Mouse (Mus musculus) E14TG2a.4 (cell line): ENCODE data around the gene Hsd11b1.
A peak's percentile ranks its signal among the peaks of the same experiment; 100 is the strongest.
"Not testable (repeated sequence)": the region's sequence is repeated elsewhere in the genome, so short reads cannot be mapped to it uniquely, and the experiment has no call there.

Experiments
- H3K27me3 ChIP-seq: 2 replicates; pipeline ENCODE4 v1.6.1; 2014; ENCODE audit warnings: low read length, control low read depth; ENCODE audit not compliant: insufficient read depth
- H3K36me3 ChIP-seq: 2 replicates; pipeline ENCODE4 v1.6.1; 2014; ENCODE audit warnings: low read length, control low read depth; ENCODE audit not compliant: insufficient read depth
- H3K4me1 ChIP-seq: replicated peaks from 2 replicates; pipeline ENCODE4 v1.6.1; 2014; ENCODE audit warnings: low read depth, low read length, control low read depth
- H3K4me3 ChIP-seq: replicated peaks from 2 replicates; pipeline ENCODE4 v1.5.1; 2014; ENCODE audit warnings: mild to moderate bottlenecking, low read length
- H3K9me3 ChIP-seq: 2 replicates; pipeline ENCODE4 v1.6.1; 2014; ENCODE audit warnings: low read length, control low read depth
- CTCF ChIP-seq: conservative IDR thresholded peaks from 2 replicates; pipeline ENCODE4 v1.5.1; 2014; ENCODE audit warnings: low read length
- NANOG ChIP-seq: IDR thresholded peaks from 2 replicates; pipeline ENCODE4 v1.6.1; 2014; ENCODE audit warnings: borderline replicate concordance, low read length, mixed read lengths
- POU5F1 ChIP-seq: IDR thresholded peaks from 2 replicates; pipeline ENCODE4 v1.6.1; 2014; ENCODE audit warnings: low read length, borderline replicate concordance

Gene Hsd11b1

GRCm38 (mm10) chr1:193287578-193287977 lies 23.7 kb upstream of the Hsd11b1 start:
- TF ChIP-seq CTCF (no peak), NANOG (no peak), POU5F1 (no peak)
- Histone ChIP-seq H3K9me3 (no peaks in the 10 kb centered on the region), H3K4me1 (no peaks in the 10 kb centered on the region), H3K4me3 (no peak overlapping the region), H3K27me3 (no peaks in the 10 kb centered on the region), H3K36me3 (no peaks in the 10 kb centered on the region)

GRCm38 (mm10) chr1:193285766-193286325 lies 22.0 kb upstream of the Hsd11b1 start:
- H3K9me3 ChIP-seq, H3K27me3 ChIP-seq, H3K4me3 ChIP-seq, H3K36me3 ChIP-seq, H3K4me1 ChIP-seq: not testable (repeated sequence)

DNA sequence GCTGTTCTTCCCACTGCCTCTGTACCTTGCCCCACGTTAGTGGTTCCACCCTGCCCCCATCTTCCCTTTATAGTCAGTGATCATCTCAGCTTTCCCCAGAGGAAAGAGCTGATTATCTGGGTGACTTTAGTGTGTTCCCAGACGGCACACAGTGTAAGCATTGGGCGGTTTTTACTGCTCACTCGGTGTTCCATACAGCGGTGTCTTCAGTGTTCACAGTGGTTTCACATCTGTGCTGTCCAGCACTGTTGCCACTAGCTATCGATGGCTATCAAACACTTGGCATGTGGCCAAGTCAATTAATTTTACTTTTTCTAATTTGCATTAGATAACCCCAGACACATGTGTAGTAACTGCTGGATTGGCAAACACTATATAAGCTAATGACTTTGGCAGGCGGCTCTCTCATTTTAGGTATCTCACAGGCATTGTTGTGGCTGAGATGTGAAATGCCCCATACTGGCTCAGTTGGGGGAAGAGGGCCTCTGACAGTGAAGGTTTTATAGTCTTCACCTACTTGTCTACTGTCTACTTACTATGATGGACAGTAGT lies 20.4 kb upstream of the Hsd11b1 start:
- peaks cover 2% of the 10 kb centered on the region for H3K4me1 ChIP-seq
- no peaks in the 10 kb centered on the region for H3K9me3 ChIP-seq
- H3K36me3 ChIP-seq: no peaks in the 10 kb centered on the region
- H3K27me3 ChIP-seq: 0 out of 2 replicates have a peak, but pooled peaks cover 1% of the 10 kb centered on the region
- H3K4me3 ChIP-seq: no peak overlapping the region
- TF ChIP-seq POU5F1 (no peak), CTCF (no peak), NANOG (no peak)

DNA sequence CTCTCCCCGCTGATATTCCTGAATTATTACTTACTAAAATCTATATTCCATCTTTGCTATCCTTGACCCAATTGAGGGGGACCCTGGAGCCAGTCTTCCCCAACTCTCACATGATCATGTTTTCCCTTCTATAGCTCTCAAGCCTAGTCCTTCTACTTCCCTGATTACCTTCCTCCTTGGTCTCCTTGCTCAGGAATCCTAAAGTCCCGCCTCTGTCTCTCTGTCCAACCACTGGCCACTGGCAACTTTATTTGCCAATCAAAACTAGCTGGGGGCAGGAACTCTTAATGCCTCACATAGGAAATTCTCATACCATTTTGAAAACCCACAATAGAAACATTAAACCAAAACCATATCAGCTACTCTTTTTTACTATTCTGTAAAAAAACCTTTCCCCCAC lies 17.5 kb upstream of the Hsd11b1 start:
- no peak for TF ChIP-seq NANOG
- TF ChIP-seq CTCF: no peak
- TF ChIP-seq POU5F1: no peak
- H3K4me3 ChIP-seq: no peak overlapping the region
- H3K27me3 ChIP-seq: 0 out of 2 replicates have a peak, but pooled peaks cover 3% of the 10 kb centered on the region
- no peaks in the 10 kb centered on the region for H3K36me3 ChIP-seq
- no peaks in the 10 kb centered on the region for H3K9me3 ChIP-seq
- H3K4me1 ChIP-seq: peaks cover 12% of the 10 kb centered on the region

- H3K27me3 ChIP-seq: peaks cover 7% of the 10 kb centered on the region; the same call in 1 of the 2 replicates
- TF ChIP-seq NANOG (no peak), POU5F1 (no peak), CTCF (no peak)
- H3K4me1 ChIP-seq: peaks cover 19% of the 10 kb centered on the region
- H3K36me3 ChIP-seq: no peaks in the 10 kb centered on the region
- no peaks in the 10 kb centered on the region for H3K9me3 ChIP-seq
- no peak overlapping the region for H3K4me3 ChIP-seq
Observed at GRCm38 (mm10) chr1:193279492-193279891, 15.6 kb upstream of the Hsd11b1 start.

DNA sequence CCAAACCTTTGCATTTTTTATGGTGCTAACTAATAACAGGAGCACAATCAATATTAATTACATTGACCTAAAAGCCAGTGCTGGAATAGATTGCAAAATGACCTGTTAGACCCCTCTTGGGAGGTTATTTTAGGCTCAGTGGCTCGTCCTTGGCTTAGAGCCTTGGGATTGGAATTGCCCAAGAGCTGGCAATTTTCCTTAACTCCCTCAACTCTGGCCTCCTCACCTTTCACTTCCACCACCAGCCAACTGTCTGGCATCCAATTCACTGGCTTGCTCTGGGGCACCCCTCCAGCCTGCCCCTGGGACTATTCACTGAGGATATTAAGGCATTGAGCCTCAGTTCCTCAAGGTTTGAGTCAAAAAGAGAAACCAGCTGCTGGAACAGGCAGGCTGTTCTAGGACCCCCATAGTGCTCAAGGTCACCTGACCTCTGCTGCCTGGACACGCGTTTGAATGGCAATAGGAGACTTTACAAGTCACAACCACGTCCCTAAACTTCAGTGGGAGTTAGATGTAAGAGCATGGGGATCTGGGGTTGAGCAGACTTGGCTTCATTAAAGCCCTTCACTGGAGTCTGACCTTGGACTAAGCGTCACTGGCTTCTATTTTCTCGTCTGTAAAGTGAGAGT lies 14.7 kb upstream of the Hsd11b1 start:
- TF ChIP-seq CTCF: no peak
- no peak for TF ChIP-seq POU5F1
- no peak for TF ChIP-seq NANOG
- Histone ChIP-seq H3K9me3 (no peaks in the 10 kb centered on the region), H3K36me3 (no peaks in the 10 kb centered on the region), H3K27me3 (peaks cover 8% of the 10 kb centered on the region; the same call in 1 of the 2 replicates), H3K4me1 (peaks cover 26% of the 10 kb centered on the region), H3K4me3 (no peak overlapping the region)

DNA sequence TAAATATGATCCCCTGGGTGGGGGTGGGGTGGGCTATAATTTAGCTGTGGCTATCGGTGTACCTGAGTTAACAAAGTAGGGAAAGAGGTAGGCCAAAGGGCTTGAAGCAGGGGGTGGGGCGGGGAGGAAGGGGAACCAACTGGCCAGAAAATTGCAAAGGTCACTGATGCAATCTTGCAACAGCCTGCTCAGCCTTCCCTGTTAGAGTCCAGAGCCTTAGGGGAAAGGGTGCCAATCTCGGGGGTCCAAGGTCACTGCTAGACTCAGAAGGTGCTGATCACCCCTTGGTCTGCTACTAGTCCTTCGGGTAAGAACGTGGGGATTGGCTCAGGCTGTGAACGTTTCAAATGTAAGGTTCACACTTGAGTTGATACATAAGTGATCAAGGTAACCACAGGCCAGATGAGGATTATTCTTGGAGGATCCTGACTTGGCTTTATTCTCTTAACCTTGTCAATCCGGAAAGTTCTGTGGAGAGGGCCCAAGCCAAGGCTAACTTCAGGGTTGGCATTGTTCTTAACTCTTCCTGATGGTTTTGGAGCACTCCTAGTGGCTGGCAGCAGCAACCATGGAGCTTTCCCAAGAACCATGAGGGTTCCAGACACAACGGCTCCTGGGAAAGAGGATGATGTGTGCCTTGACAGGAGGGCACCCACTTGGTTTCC lies 10.7 kb upstream of the Hsd11b1 start:
- H3K9me3 ChIP-seq: no peaks in the 10 kb centered on the region
- no peak for TF ChIP-seq NANOG
- TF ChIP-seq CTCF: no peak
- TF ChIP-seq POU5F1: no peak
- H3K36me3 ChIP-seq: no peaks in the 10 kb centered on the region
- H3K4me3 ChIP-seq: no peak overlapping the region
- peaks cover 50% of the 10 kb centered on the region for H3K4me1 ChIP-seq
- H3K27me3 ChIP-seq: peaks cover 31% of the 10 kb centered on the region

GRCm38 (mm10) chr1:193272916-193273601 lies 9.2 kb upstream of the Hsd11b1 start, which contains the start of gene G0s2:
Gene G0s2, minus strand, starts transcription at chr1:193273217.
- Histone ChIP-seq H3K9me3 (no peaks in the 10 kb centered on the region), H3K27me3 (peaks cover 40% of the 10 kb centered on the region), H3K36me3 (no peaks in the 10 kb centered on the region), H3K4me3 (peak within 1 kb of the TSS; percentile 73), H3K4me1 (peaks cover 38% of the 10 kb centered on the region)
- TF ChIP-seq CTCF: peak; percentile 31
- TF ChIP-seq POU5F1: no peak
- TF ChIP-seq NANOG: no peak
